Mouse (Mus musculus): ENCODE results near the gene Olfr67. TPM values are rescaled to one million over a fixed set of nuclear protein-coding genes. Genes with fewer than 3 reads are reported as not detected.

Gene Olfr67
- polyA plus RNA-seq, 1 experiment from 2014 or later: not detected

DNA sequence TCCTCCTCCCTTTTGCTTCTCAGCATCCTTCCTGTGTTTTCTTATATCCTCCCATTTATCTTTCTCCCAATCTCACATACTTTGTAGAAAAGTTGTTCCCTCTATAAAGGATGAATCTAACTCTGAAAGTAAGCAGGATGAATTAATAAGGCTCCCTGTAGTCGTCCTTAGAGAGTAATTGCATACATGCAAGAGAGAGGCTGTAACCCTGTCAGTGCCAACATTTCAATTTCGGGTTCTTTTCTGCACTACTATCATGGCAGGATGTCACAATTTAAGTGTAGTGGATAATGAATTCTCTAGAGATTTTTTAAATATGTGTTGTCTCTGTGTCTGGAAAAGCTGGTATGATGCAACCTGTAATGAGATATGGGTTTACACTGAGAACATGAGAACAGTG lies 34.4 kb downstream of the Olfr67 start, which contains the start of gene Olfr630:
TSS of gene Olfr630 (minus strand) at position 101 of the 400 bp plus-strand sequence.
- 40% methylated on average over 2 of the region's 2 CpGs for WGBS
- no peak for ATAC-seq (ENCODE audit: insufficient read depth, low FRiP score, low read depth)
- no peak within 1 kb of the TSS for H3K4me3 ChIP-seq (replicated peaks)
- no peaks in the 10 kb centered on the region for H3K27me3 ChIP-seq (replicated peaks)
- H3K9ac ChIP-seq: no peak within 1 kb of the TSS
- H3K36me3 ChIP-seq: no peaks in the 10 kb centered on the region
- H3K4me1 ChIP-seq: no peaks in the 10 kb centered on the region
- no peaks in the 10 kb centered on the region for H3K9me3 ChIP-seq
- no peak within 1 kb of the TSS for H3K4me2 ChIP-seq
- H3K27ac ChIP-seq: no peak within 1 kb of the TSS

GRCm38 (mm10) chr7:103744843-103745242 lies 46.8 kb downstream of the Olfr67 start, which contains the start of gene Olfr629:
Gene Olfr629, minus strand, starts transcription at chr7:103744943.
- ATAC-seq (ENCODE audit: insufficient read depth, low FRiP score, low read depth): no peak
- H3K4me3 ChIP-seq (replicated peaks): no peak within 1 kb of the TSS
- H3K9me3 ChIP-seq: no peaks in the 10 kb centered on the region
- no peaks in the 10 kb centered on the region for H3K27me3 ChIP-seq (replicated peaks)
- 76% methylated on average over 2 of the region's 2 CpGs for WGBS
- no peak within 1 kb of the TSS for H3K4me2 ChIP-seq
- no peaks in the 10 kb centered on the region for H3K36me3 ChIP-seq
- no peak within 1 kb of the TSS for H3K27ac ChIP-seq
- H3K9ac ChIP-seq: no peak within 1 kb of the TSS
- H3K4me1 ChIP-seq: no peaks in the 10 kb centered on the region

Other genes starting within 250 kb of the Olfr67 start
- gene Olfr612, start 249.1 kb downstream of the Olfr67 start, polyA plus RNA-seq (2015; fragmentation: Nextera tagmentation; extraction: Ambion mirVana): not detected in 2 replicates
- not detected in 2 replicates for gene Olfr613, start 243.7 kb downstream of the Olfr67 start, polyA plus RNA-seq (2015; fragmentation: Nextera tagmentation; extraction: Ambion mirVana)
- gene Olfr615, start 235.7 kb downstream of the Olfr67 start, polyA plus RNA-seq (2015; fragmentation: Nextera tagmentation; extraction: Ambion mirVana): not detected in 2 replicates
- gene Olfr616, start 222.7 kb downstream of the Olfr67 start, polyA plus RNA-seq (2015; fragmentation: Nextera tagmentation; extraction: Ambion mirVana): not detected in 2 replicates
- not detected in 2 replicates for gene Olfr617, start 218.8 kb downstream of the Olfr67 start, polyA plus RNA-seq (2015; fragmentation: Nextera tagmentation; extraction: Ambion mirVana)
- gene Olfr618, start 201.7 kb downstream of the Olfr67 start, polyA plus RNA-seq (2015; fragmentation: Nextera tagmentation; extraction: Ambion mirVana): not detected in 2 replicates
- gene Olfr619, start 191.2 kb downstream of the Olfr67 start, polyA plus RNA-seq (2015; fragmentation: Nextera tagmentation; extraction: Ambion mirVana): not detected in 2 replicates
- gene Olfr620, start 179.3 kb downstream of the Olfr67 start, polyA plus RNA-seq (2015; fragmentation: Nextera tagmentation; extraction: Ambion mirVana): not detected in 2 replicates
- not detected in 2 replicates for gene Olfr622, start 149.1 kb downstream of the Olfr67 start, polyA plus RNA-seq (2015; fragmentation: Nextera tagmentation; extraction: Ambion mirVana)
- gene Olfr623, start 128.1 kb downstream of the Olfr67 start, polyA plus RNA-seq (2015; fragmentation: Nextera tagmentation; extraction: Ambion mirVana): not detected in 2 replicates
- 0.03 and 0.04 TPM in 2 replicates for gene Olfr624, start 120.6 kb downstream of the Olfr67 start, polyA plus RNA-seq (2015; fragmentation: Nextera tagmentation; extraction: Ambion mirVana)
- not detected in 2 replicates for gene Olfr625-ps1, start 109.1 kb downstream of the Olfr67 start, polyA plus RNA-seq (2015; fragmentation: Nextera tagmentation; extraction: Ambion mirVana)
- not detected in 2 replicates for gene Olfr243, start 77.2 kb downstream of the Olfr67 start, polyA plus RNA-seq (2015; fragmentation: Nextera tagmentation; extraction: Ambion mirVana)
- gene Olfr628, start 61.4 kb downstream of the Olfr67 start, polyA plus RNA-seq (2015; fragmentation: Nextera tagmentation; extraction: Ambion mirVana): not detected in 2 replicates
- gene Olfr629, start 46.9 kb downstream of the Olfr67 start, polyA plus RNA-seq (2015; fragmentation: Nextera tagmentation; extraction: Ambion mirVana): not detected in 2 replicates
- not detected in 2 replicates for gene Olfr630, start 34.5 kb downstream of the Olfr67 start, polyA plus RNA-seq (2015; fragmentation: Nextera tagmentation; extraction: Ambion mirVana)
- not detected in 2 replicates for gene Olfr69, start 20.2 kb downstream of the Olfr67 start, polyA plus RNA-seq (2015; fragmentation: Nextera tagmentation; extraction: Ambion mirVana)
- gene Olfr68, start 12.1 kb downstream of the Olfr67 start, polyA plus RNA-seq (2015; fragmentation: Nextera tagmentation; extraction: Ambion mirVana): not detected in 2 replicates
- 3,099 and 5,430 TPM in 2 replicates for gene Hbb-bt, start 22.2 kb upstream of the Olfr67 start, polyA plus RNA-seq (2015; fragmentation: Nextera tagmentation; extraction: Ambion mirVana)
- 8,336 and 14,080 TPM in 2 replicates for gene Hbb-bs, start 36.3 kb upstream of the Olfr67 start, polyA plus RNA-seq (2015; fragmentation: Nextera tagmentation; extraction: Ambion mirVana)
- gene Hbb-bh2, start 48.7 kb upstream of the Olfr67 start, polyA plus RNA-seq (2015; fragmentation: Nextera tagmentation; extraction: Ambion mirVana): not detected in 2 replicates
- 4.5 and 5.1 TPM in 2 replicates for gene Hbb-bh1, start 51.3 kb upstream of the Olfr67 start, polyA plus RNA-seq (2015; fragmentation: Nextera tagmentation; extraction: Ambion mirVana)
- gene Hbb-y, start 61.4 kb upstream of the Olfr67 start, polyA plus RNA-seq (2015; fragmentation: Nextera tagmentation; extraction: Ambion mirVana): 247 and 357 TPM in 2 replicates
- not detected in 2 replicates for gene Olfr66, start 94.4 kb upstream of the Olfr67 start, polyA plus RNA-seq (2015; fragmentation: Nextera tagmentation; extraction: Ambion mirVana)
- gene Olfr64, start 102.7 kb upstream of the Olfr67 start, polyA plus RNA-seq (2015; fragmentation: Nextera tagmentation; extraction: Ambion mirVana): not detected in 2 replicates
- gene Olfr65, start 111.7 kb upstream of the Olfr67 start, polyA plus RNA-seq (2015; fragmentation: Nextera tagmentation; extraction: Ambion mirVana): not detected in 2 replicates
- not detected in 2 replicates for gene Olfr631, start 137.0 kb upstream of the Olfr67 start, polyA plus RNA-seq (2015; fragmentation: Nextera tagmentation; extraction: Ambion mirVana)
- not detected in 2 replicates for gene Olfr632, start 142.5 kb upstream of the Olfr67 start, polyA plus RNA-seq (2015; fragmentation: Nextera tagmentation; extraction: Ambion mirVana)
- not detected in 2 replicates for gene Olfr633, start 152.6 kb upstream of the Olfr67 start, polyA plus RNA-seq (2015; fragmentation: Nextera tagmentation; extraction: Ambion mirVana)
- not detected in 2 replicates for gene Olfr635, start 179.3 kb upstream of the Olfr67 start, polyA plus RNA-seq (2015; fragmentation: Nextera tagmentation; extraction: Ambion mirVana)
- not detected in 2 replicates for gene Olfr638, start 206.9 kb upstream of the Olfr67 start, polyA plus RNA-seq (2015; fragmentation: Nextera tagmentation; extraction: Ambion mirVana)
- not detected in 2 replicates for gene Olfr639, start 225.5 kb upstream of the Olfr67 start, polyA plus RNA-seq (2015; fragmentation: Nextera tagmentation; extraction: Ambion mirVana)
- not detected in 2 replicates for gene Olfr640, start 233.8 kb upstream of the Olfr67 start, polyA plus RNA-seq (2015; fragmentation: Nextera tagmentation; extraction: Ambion mirVana)
- gene Olfr641, start 243.6 kb upstream of the Olfr67 start, polyA plus RNA-seq (2015; fragmentation: Nextera tagmentation; extraction: Ambion mirVana): not detected in 2 replicates

Measured in stomach, embryonic 15.5 days (tissue).